Comparison of ENCODE assay signal across 17 mouse cellular contexts in the genomic region with DNA sequence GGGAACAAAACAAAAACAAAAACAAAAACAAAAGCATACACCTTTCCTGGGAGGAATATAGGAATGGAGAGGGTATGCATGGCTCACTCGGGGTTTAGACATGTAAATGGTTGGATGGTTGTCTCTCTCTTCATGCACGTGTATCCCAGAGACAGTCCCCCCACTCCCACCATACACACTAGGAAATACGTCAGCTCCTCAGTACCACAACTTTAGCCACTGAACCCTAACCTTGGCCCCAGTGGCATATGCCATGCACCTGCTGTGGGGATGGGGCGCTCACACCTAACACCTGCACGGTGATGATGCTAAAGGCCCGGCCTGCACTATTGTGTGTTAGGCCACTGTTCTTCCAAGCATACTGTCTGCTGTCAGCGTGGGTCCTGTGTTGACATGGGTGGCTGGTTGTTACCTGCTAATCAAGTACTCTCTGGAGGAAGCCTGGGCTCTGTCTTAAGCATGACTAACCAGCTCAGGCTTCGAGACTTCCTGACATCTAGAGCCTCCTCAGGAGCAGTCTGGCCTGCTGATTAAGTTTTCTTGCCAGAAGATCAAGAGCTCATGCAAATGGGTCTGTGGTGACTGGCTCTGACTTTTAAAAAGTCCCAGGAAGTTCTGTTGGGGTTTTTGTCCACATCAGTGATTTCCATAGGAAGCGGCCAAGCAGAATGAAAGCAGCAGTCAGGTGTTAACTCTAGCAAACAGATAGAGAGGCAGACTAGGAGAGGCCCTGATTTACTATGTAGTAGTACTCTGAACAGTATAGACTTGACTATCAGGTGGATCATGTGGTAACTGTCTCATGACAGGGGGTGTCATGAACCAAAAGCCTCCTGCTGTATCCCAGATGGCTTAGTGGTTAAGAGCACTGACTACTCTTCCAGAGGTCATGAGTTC.
DNase-seq lines count a peak whose midpoint lies in the region; ATAC-seq and TF ChIP-seq lines count a peak whose summit lies in the region.
"Had no signal": no experiment of that assay in that cellular context is flagged by ENCODE, and none has a peak within 500 bp of the region (broad histone marks: within the 10 kb centered on the region; RNA-seq: fewer than 3 reads in every experiment).

No protein-coding gene starts in this region.

- no peak for TF ChIP-seq CTCF in CH12.LX (conservative IDR thresholded peaks at IDR 0.05 in 1 of 2, IDR thresholded peaks at IDR 0.05 in 1 of 2; ENCODE audit: low read depth in 2 of 2, low read length in 2 of 2)

- H3K9me3 ChIP-seq in liver, embryonic 16.5 days (replicated peaks; ENCODE audit: control insufficient read depth, low read length) = no peaks in the 10 kb centered on the region
- H3K9me3 ChIP-seq in CH12.LX (replicated peaks; ENCODE audit: low read length) = no peaks in the 10 kb centered on the region
- H3K9me3 ChIP-seq: embryonic facial prominence, embryonic 13.5 days; hindbrain, embryonic 12.5 days; limb, embryonic 15.5 days; midbrain, embryonic 15.5 days had no signal

- H3K27me3 ChIP-seq in liver, embryonic 16.5 days (ENCODE audit: control insufficient read depth, insufficient read depth, low read depth, low read length) = no peaks in the 10 kb centered on the region
- H3K27me3 ChIP-seq in CH12.LX (replicated peaks) = no peaks in the 10 kb centered on the region
- H3K27me3 ChIP-seq: embryonic facial prominence, embryonic 13.5 days; hindbrain, embryonic 12.5 days; limb, embryonic 15.5 days; midbrain, embryonic 15.5 days had no signal

- DNase-seq in liver = no peak
- peak; percentile 87 to 89 for DNase-seq in B cell, adult 2 months
- peak; percentile 91 for DNase-seq in CH12.LX (ENCODE audit: extremely low read depth)
- peak; percentile 7 for DNase-seq in skeletal muscle tissue, adult 2 months (ENCODE audit: low read depth, low spot score)
- DNase-seq in ovary, postnatal 10 days (ENCODE audit: low spot score) = no peak
- no peak for DNase-seq in left cerebral cortex, adult 11 months (ENCODE audit: low spot score)
- DNase-seq: adrenal gland, postnatal 14 days; cerebellum, adult 18-20 months; gastrocnemius, postnatal 10 days; lung, embryonic 14.5 days had no signal

- 0 out of 2 replicates have a peak, but pooled peaks have one; percentile 21 for ATAC-seq in liver, embryonic 16.5 days (ENCODE audit: low read depth)
- ATAC-seq: intestine, embryonic 16.5 days; midbrain, embryonic 15.5 days had no signal

- no peak overlapping the region for H3K27ac ChIP-seq in liver, embryonic 16.5 days (ENCODE audit: low read length)
- H3K27ac ChIP-seq in CH12.LX (ENCODE audit: insufficient read depth, low read depth) = peak overlapping the region; percentile 66
- H3K27ac ChIP-seq: embryonic facial prominence, embryonic 13.5 days; heart, adult 2 months; hindbrain, embryonic 12.5 days; limb, embryonic 15.5 days; midbrain, embryonic 15.5 days had no signal

- no peaks in the 10 kb centered on the region for H3K4me1 ChIP-seq in liver, embryonic 16.5 days (ENCODE audit: control insufficient read depth, low read depth, low read length)
- peaks cover 38 to 83% of the 10 kb centered on the region in 2 experiments for H3K4me1 ChIP-seq in CH12.LX (ENCODE audit: control insufficient read depth in 1 of 2, insufficient read depth in 2 of 2)
- H3K4me1 ChIP-seq: embryonic facial prominence, embryonic 13.5 days; hindbrain, embryonic 12.5 days; limb, embryonic 15.5 days; midbrain, embryonic 15.5 days had no signal

- H3K36me3 ChIP-seq in liver, embryonic 16.5 days (ENCODE audit: control insufficient read depth, insufficient read depth) = no peaks in the 10 kb centered on the region
- no peaks in the 10 kb centered on the region for H3K36me3 ChIP-seq in CH12.LX (replicated peaks in 1 of 2; ENCODE audit: control insufficient read depth in 1 of 2, insufficient read depth in 1 of 2, low read length in 1 of 2)
- H3K36me3 ChIP-seq: embryonic facial prominence, embryonic 13.5 days; hindbrain, embryonic 12.5 days; limb, embryonic 15.5 days; midbrain, embryonic 15.5 days had no signal

- H3K9ac ChIP-seq in liver, embryonic 16.5 days (ENCODE audit: low read depth, low read length) = no peak overlapping the region
- no peak overlapping the region for H3K9ac ChIP-seq in CH12.LX (ENCODE audit: insufficient read depth, low read depth)
- H3K9ac ChIP-seq: embryonic facial prominence, embryonic 13.5 days; hindbrain, embryonic 12.5 days; limb, embryonic 15.5 days; lung, embryonic 14.5 days; midbrain, embryonic 15.5 days had no signal

- in situ Hi-C loops in CH12.LX (cut with MboI; ENCODE audit: low pct_ligation_motif_present, low pct_unique_long_range_greater_than_20kb, low sequenced_read_pairs) = loop anchor here (10.0 kb wide), 1 partner anchor 174 kb away; a partner anchor contains a TSS

- no peak overlapping the region for H3K4me2 ChIP-seq in liver, embryonic 16.5 days (ENCODE audit: low read depth, low read length)
- H3K4me2 ChIP-seq in CH12.LX (ENCODE audit: insufficient read depth, low read depth, poor library complexity, severe bottlenecking) = peak overlapping the region; percentile 27; the same call in 1 of the 2 replicates
- H3K4me2 ChIP-seq: embryonic facial prominence, embryonic 13.5 days; hindbrain, embryonic 12.5 days; limb, embryonic 15.5 days; lung, embryonic 14.5 days; midbrain, embryonic 15.5 days had no signal

- TF ChIP-seq EP300 in CH12.LX (IDR thresholded peaks at IDR 0.05; ENCODE audit: low read length) = peak; percentile 67

- TF ChIP-seq POLR2A in CH12.LX (IDR thresholded peaks at IDR 0.05; ENCODE audit: low read depth, low read length) = peak; percentile 48

- H3K4me3 ChIP-seq in liver, embryonic 16.5 days (ENCODE audit: low read depth, low read length) = no peak overlapping the region
- H3K4me3 ChIP-seq in CH12.LX (replicated peaks in 1 of 3; ENCODE audit: low read depth in 2 of 3, low read length in 2 of 3, poor library complexity in 1 of 3) = peak overlapping the region in 1 of 3 experiments; percentile 14
- H3K4me3 ChIP-seq: embryonic facial prominence, embryonic 13.5 days; heart, adult 2 months; hindbrain, embryonic 12.5 days; limb, embryonic 15.5 days; midbrain, embryonic 15.5 days had no signal

- dilution Hi-C loops in CH12.LX (cut with MboI; ENCODE audit: extremely low pct_ligation_motif_present, extremely low pct_unique_long_range_greater_than_20kb, low sequenced_read_pairs) = no loop called here

- TF ChIP-seq RAD21 in CH12.LX (IDR thresholded peaks at IDR 0.05; ENCODE audit: low read depth, low read length) = no peak

- no peaks in the 10 kb centered on the region for H3K79me2 ChIP-seq in CH12.LX (replicated peaks; ENCODE audit: control insufficient read depth, extremely low read depth, insufficient read depth, poor library complexity, severe bottlenecking)

- 62% methylated on average over 9 of the region's 9 CpGs for WGBS in liver, embryonic 16.5 days (ENCODE audit: insufficient replicate concordance)

TF ChIP-seq in CH12.LX, 34 proteins besides CTCF, POLR2A, EP300 and RAD21 (continues in another document):
- peak; percentile 69 for TF ChIP-seq SIN3A (IDR thresholded peaks at IDR 0.05; ENCODE audit: low read length)
- TF ChIP-seq MYC (IDR thresholded peaks at IDR 0.05; ENCODE audit: low read depth, low read length) = peak; percentile 55
- no peak for TF ChIP-seq GABPA (IDR thresholded peaks at IDR 0.05; ENCODE audit: insufficient replicate concordance, low read depth, low read length)
- peak; percentile 13; the same call in 1 of the 2 replicates for TF ChIP-seq USF1 (IDR thresholded peaks at IDR 0.05; ENCODE audit: low read depth, low read length)
- TF ChIP-seq NRF1 (IDR thresholded peaks at IDR 0.05; ENCODE audit: low read depth, low read length) = no peak
- TF ChIP-seq HCFC1 (IDR thresholded peaks at IDR 0.05; ENCODE audit: low read depth, low read length) = peak; percentile 9; the same call in 1 of the 2 replicates
- no peak for TF ChIP-seq MXI1 (IDR thresholded peaks at IDR 0.05; ENCODE audit: low read depth, low read length)
- TF ChIP-seq ZKSCAN1 (IDR thresholded peaks at IDR 0.05; ENCODE audit: borderline replicate concordance, low read depth, low read length) = no peak
- TF ChIP-seq PAX5 (IDR thresholded peaks at IDR 0.05; ENCODE audit: low read length) = no peak
- TF ChIP-seq JUND (conservative IDR thresholded peaks at IDR 0.05; ENCODE audit: low read depth, low read length) = peak; percentile 42; the same call in 1 of the 2 replicates
- peak; percentile 67 for TF ChIP-seq ETS1 (conservative IDR thresholded peaks at IDR 0.05; ENCODE audit: low read depth, low read length)
- TF ChIP-seq CHD1 (IDR thresholded peaks at IDR 0.05; ENCODE audit: low read depth, low read length) = no peak
- TF ChIP-seq E2F4 (IDR thresholded peaks at IDR 0.05; ENCODE audit: insufficient replicate concordance, low read depth, low read length) = no peak
- TF ChIP-seq ZNF384 (IDR thresholded peaks at IDR 0.05; ENCODE audit: low read depth, low read length) = no peak
- peak; percentile 52; the same call in 1 of the 2 replicates for TF ChIP-seq ZMIZ1 (IDR thresholded peaks at IDR 0.05; ENCODE audit: low read depth, low read length)
- no peak for TF ChIP-seq RCOR1 (conservative IDR thresholded peaks at IDR 0.05; ENCODE audit: low read depth, low read length)
- TF ChIP-seq TCF12 (IDR thresholded peaks at IDR 0.05; ENCODE audit: low read depth, low read length) = peak; percentile 84
- TF ChIP-seq MAX (IDR thresholded peaks at IDR 0.05; ENCODE audit: low read length) = peak; percentile 44
- TF ChIP-seq ZC3H11A (IDR thresholded peaks at IDR 0.05; ENCODE audit: low read depth, low read length) = no peak
- peak; percentile 91 for TF ChIP-seq BHLHE40 (IDR thresholded peaks at IDR 0.05; ENCODE audit: low read depth, low read length)
- peak; percentile 16; the same call in 1 of the 2 replicates for TF ChIP-seq SMC3 (IDR thresholded peaks at IDR 0.05; ENCODE audit: low read depth, low read length)
- TF ChIP-seq ELF1 (IDR thresholded peaks at IDR 0.05; ENCODE audit: low read depth, low read length) = peak; percentile 50; the same call in 1 of the 2 replicates
- TF ChIP-seq IRF4 (IDR thresholded peaks at IDR 0.05; ENCODE audit: low read depth, low read length) = peak; percentile 48
- TF ChIP-seq POLR2AphosphoS2 (IDR thresholded peaks at IDR 0.05; ENCODE audit: low read depth, low read length) = no peak
- no peak for TF ChIP-seq UBTF (IDR thresholded peaks at IDR 0.05; ENCODE audit: low read depth, low read length)
- no peak for TF ChIP-seq USF2 (conservative IDR thresholded peaks at IDR 0.05; ENCODE audit: low read depth, low read length)
- no peak; the same call in 1 of the 2 replicates for TF ChIP-seq CHD2 (IDR thresholded peaks at IDR 0.05; ENCODE audit: low read length)
- no peak; the same call in 1 of the 2 replicates for TF ChIP-seq MAZ (IDR thresholded peaks at IDR 0.05; ENCODE audit: low read depth, low read length)
- TF ChIP-seq MAFK (IDR thresholded peaks at IDR 0.05; ENCODE audit: insufficient replicate concordance, low read length) = peak; percentile 49
- peak; percentile 49; the same call in 1 of the 2 replicates for TF ChIP-seq MEF2A (IDR thresholded peaks at IDR 0.05; ENCODE audit: borderline replicate concordance, low read depth, low read length)

Comparison
In these comparisons a context has a peak if more than half of its experiments do, and no peak if none do; other contexts are left out.
1. DNase-seq: peak in B cell, adult 2 months (2 of 2), CH12.LX (single experiment) and skeletal muscle tissue, adult 2 months (single experiment); none in liver (single experiment), ovary, postnatal 10 days (single experiment) and left cerebral cortex, adult 11 months (single experiment).